Mouse (Mus musculus) monocyte, adult 5-6 weeks (primary cell): ENCODE data around the gene Coa6. TPM values are rescaled to one million over a fixed set of nuclear protein-coding genes. Genes with fewer than 3 reads are reported as not detected.
A peak's percentile ranks its signal among the peaks of the same experiment; 100 is the strongest.

Source experiments
- ATAC-seq: fragments of 153-309, 156-312 bp; replicated peaks from 2 replicates; pipeline ENCODE4 v1.8.0; 2017; ENCODE audit warnings: mild to moderate bottlenecking; ENCODE audit not compliant: low TSS enrichment, insufficient number of reproducible peaks, severe bottlenecking, poor library complexity, low FRiP score
- total RNA-seq: library from RNA; stranded (forward); fragments of 200-1000, 200-491, 200-594 nt; gene quantifications from 3 replicates; pipeline ENCODE4 v1.2.3, GENCODE M21; 2017

Coa6 gene
- total RNA-seq, 1 experiment from 2014 or later: 25.5 TPM

GRCm38 (mm10) chr8:126455383-126455782, 33.1 kb downstream of the Coa6 start:
- no peak for ATAC-seq

GRCm38 (mm10) chr8:126460274-126460673, 38.0 kb downstream of the Coa6 start:
- no peak for ATAC-seq

DNA sequence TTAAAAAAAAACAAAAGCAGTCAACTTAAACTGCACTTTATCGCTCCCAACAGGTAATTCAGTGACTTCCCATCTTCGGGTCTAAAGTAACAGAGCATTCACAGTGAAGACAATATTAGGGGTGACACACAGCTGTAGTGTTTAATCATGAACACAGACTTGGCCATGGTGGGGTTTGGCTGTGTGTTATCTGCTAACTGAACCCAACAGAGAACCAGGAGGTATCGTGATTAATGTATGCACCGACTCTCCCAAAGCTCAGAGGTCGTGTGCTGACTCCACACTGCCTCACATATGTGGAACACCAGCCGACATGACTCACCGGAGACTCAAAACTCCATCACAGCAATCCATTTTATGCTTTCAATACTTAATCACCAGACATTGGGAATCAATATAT, 39.4 kb downstream of the Coa6 start:
- no peak for ATAC-seq

GRCm38 (mm10) chr8:126464071-126464470, 41.8 kb downstream of the Coa6 start:
- ATAC-seq: no peak

DNA sequence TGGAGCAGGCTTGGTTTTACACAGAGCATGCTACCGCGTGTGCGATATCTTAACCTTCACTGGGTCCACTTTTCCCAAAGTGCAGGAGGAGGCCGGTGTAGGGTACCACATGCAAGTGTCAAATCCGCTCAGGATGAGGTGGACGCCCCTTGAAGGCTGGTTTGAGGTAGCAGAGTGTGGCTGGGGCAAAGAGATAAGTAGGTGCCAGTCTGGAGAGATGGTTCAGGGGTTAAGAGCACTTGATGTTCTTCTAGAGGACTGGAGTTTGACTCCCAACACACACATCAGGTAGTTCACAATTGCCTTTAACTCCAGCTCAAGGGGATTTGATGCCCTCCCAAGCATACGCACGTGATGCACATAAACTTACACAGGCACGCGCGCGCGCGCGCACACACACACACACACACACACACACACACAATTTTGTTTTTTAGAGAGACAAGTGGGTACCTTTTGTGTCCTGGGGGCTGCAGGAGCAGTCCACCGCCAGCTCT, 51.5 kb downstream of the Coa6 start:
- ATAC-seq: no peak

DNA sequence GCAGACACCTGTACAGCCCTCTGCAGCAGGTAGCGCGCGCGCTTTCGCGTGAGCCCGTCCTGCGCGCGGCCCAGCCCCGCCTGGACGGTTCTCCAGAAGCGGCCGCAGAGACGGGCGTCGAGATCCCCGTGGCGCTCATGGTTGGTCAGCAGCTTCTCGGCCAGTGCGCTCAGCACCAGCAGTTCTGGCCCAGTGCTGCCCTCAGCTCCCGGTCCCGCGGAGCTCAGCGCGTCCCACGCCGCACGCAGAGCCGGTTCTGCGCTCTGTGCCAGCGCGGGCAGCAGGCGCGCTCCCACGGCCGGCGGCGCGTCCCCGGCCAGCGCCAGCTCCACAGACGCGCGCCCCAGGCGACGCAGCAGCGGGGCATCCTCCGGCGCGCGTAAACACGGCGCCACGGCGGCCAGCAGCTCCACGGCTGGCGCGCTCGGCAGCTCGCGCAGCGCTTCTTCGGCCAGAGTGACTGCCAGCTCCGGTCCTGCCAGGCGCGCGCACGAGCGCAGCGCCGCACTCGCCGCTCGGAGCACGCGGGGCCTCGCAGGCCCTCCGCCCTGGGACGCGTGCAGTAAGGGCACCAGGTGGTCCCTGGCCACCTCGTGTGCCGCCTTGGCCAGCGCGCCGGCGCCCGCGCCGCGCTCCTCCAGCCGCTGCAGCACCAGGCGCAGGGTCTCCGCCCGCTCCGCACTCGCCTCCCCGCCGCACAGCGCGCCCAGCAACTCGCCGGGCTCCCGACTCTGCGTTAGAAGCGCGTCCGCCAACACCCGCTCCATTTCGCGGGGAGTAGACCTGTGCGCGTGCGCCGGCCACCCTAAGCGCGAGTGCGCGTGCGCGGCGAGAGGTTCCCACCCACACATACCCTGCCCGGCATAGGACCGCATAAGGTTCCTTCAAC, 52.2 kb downstream of the Coa6 start, which contains the start of gene Tarbp1:
Gene Tarbp1 (minus strand): TSS at position 767 of the 889 bp plus-strand sequence.
- peak; percentile 55; the same call in 1 of the 2 replicates for ATAC-seq

Other genes starting within 250 kb of the Coa6 start
- not detected in 3 replicates for gene Slc35f3, start 124.0 kb upstream of the Coa6 start, total RNA-seq
- 0.11 to 0.76 TPM (median 0.58 TPM) in 3 replicates for gene Tarbp1, start 52.5 kb downstream of the Coa6 start, total RNA-seq
- gene Irf2bp2, start 171.5 kb downstream of the Coa6 start, total RNA-seq: 41.2 to 53.3 TPM (median 48.5 TPM) in 3 replicates